Mouse (Mus musculus): ENCODE measurements around the gene Pate4.

DNA sequence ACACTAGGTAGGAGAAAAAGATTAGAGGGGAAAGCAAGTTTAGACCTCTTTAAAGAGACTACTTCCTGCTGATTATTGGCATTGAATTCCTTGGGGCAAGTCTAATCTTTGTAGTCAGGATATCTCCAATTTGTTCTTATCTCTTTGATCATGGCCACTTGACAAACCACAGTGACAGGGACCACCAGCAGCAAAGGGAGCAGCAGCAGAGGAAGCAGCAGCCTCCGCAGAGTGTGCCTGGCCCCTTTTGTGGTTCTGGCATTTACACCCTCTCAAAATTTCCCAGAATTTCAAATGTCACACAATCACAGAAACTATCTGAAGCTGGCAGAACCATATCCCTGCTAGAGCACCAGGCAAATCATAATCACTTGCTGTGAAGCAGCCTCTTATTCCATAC is 24.1 kb downstream of the Pate4 start:
- no peak for TF ChIP-seq CTCF (IDR thresholded peaks at IDR 0.05; ENCODE audit: control insufficient read depth, insufficient read depth, insufficient replicate concordance, low read depth, low read length)
- TF ChIP-seq POLR2A (IDR thresholded peaks at IDR 0.05; ENCODE audit: control insufficient read depth, low read depth, low read length), result no peak
